Mouse (Mus musculus): Measurements from ENCODE around the gene Ppp1r14a.

The Ppp1r14a gene

GRCm38 (mm10) chr7:29288942-29289638, at the start of gene Ppp1r14a:
TSS of gene Ppp1r14a (plus strand) at chr7:29289308.
- peak; percentile 83 to 85 for DNase-seq

- DNase-seq: peak; percentile 36 to 46
These were observed 44.2 kb upstream of the Ppp1r14a start for GRCm38 (mm10) chr7:29244732-29245416.

GRCm38 (mm10) chr7:29246015-29246414, 43.1 kb upstream of the Ppp1r14a start:
- DNase-seq: no peak

- DNase-seq: no peak
These were observed 42.3 kb upstream of the Ppp1r14a start for GRCm38 (mm10) chr7:29246619-29247313.

GRCm38 (mm10) chr7:29247314-29247700, 41.8 kb upstream of the Ppp1r14a start:
- DNase-seq: peak; percentile 83 to 87

DNA sequence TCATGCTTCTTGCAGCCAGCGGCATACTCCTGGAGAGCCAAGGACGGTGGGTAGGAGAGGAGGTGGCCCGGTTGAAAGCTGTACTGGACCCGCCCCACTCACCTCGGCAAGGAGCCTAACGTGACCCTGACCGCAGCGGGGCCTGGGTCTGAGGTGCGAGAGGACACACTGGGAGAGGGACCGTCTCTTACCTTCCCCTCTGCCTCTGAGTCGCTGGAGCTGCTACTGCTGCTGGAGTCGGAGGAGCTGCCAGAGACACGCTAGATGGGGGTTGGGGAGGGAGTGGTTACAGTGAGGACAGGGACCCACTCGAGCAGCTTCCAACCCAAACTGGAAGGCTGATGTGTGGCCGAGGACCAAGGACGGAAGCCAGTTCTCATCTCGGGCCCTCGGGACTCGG, 41.4 kb upstream of the Ppp1r14a start:
- peak in 1 of 2 experiments; percentile 43 for DNase-seq

DNA sequence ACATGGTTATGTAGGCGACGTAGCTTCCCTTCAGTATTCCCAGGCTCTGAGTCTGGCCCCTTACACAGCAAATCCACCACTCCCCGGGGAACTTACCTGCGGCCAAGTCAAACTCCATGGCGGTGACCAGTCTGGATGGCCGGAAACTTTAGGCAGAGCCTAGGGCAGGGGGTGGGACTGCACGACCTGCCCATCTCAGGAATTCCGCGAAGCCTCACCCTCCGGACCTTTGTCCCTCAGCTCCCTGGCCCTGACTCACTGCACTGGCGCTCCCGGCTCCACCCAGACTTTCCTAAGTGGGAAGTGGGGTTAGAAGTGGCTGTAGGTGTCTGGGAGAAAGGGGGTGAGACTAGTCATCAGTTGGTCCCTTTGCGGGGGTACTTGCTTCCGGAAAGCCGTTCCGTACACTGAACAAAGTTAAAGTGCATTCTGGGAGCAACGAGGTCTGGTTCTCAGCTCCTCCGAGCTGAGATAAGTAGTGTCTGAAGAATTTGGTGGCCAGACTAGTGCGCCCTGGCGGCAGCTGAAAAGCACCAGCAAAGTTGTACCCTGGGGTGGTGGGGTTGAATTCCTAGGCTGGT, 40.8 kb upstream of the Ppp1r14a start, which contains the start of gene 2200002D01Rik:
Gene 2200002D01Rik, minus strand, starts transcription at position 206 of the 581 bp plus-strand sequence.
- peak; percentile 49 to 51 for DNase-seq

GRCm38 (mm10) chr7:29251166-29251565, 37.9 kb upstream of the Ppp1r14a start:
- peak; percentile 60 to 74 for DNase-seq

DNA sequence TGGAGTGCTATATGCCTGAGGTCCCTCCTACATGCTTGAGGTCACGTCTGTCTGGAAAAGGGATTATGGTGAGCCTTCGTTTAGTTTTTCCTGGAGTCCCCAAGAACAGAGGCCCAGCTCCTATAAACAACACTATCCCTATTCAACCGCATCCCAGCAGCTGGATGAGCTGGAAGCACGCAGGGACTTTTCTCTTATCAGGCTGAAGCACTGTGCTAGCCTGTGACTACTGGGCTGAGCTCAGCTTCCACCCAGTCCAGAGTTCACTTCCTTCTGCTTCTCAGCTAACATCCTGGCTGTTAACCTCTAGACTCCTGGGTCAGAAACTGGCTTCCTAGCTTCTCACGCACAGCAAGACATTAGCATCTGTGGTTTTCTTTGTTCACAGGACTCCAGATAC, 35.3 kb upstream of the Ppp1r14a start:
- no peak for DNase-seq

DNA sequence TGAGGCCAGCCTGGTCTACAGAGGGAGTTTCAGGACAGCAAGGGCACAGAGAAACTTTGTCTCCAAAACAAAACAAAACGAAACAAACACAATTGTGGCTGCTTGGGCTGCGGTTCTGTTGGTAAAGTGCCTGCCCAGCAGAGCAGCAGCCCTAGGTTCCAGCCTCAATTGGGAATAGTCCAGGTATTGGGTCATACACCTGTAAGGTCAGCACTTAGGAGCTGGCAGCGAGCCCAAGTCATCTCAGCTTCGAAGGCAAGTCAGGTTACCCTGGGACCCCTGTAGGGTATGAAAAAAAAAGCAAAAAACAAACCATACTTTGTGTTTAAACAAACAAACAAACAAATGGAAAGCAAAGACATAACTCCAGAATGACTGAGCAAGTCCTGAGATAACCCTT, 33.2 kb upstream of the Ppp1r14a start:
- no peak for DNase-seq

- DNase-seq: no peak
These were observed 31.7 kb upstream of the Ppp1r14a start for GRCm38 (mm10) chr7:29257368-29257767.

GRCm38 (mm10) chr7:29259781-29260730, 29.1 kb upstream of the Ppp1r14a start:
- peak; percentile 35 to 57 for DNase-seq

DNA sequence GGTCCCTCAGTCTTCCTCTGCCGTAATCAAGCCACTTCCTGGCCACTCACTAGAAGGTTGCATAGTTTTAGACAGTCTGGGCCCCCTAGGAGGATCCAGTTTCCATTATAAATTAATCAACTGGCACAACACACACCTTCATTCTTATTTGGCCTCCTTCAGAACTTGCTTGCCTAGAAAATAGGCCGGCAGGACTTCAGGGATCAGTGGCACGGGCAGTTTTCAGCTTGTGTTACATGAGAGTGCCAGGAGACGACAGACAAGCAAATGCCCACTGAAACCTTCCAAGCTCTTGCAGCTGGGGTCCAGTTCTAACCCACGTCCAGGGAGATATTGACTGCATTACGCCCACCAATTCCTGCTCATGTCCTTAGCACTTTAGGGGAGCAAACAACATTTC, 27.0 kb upstream of the Ppp1r14a start:
- no peak for DNase-seq

DNA sequence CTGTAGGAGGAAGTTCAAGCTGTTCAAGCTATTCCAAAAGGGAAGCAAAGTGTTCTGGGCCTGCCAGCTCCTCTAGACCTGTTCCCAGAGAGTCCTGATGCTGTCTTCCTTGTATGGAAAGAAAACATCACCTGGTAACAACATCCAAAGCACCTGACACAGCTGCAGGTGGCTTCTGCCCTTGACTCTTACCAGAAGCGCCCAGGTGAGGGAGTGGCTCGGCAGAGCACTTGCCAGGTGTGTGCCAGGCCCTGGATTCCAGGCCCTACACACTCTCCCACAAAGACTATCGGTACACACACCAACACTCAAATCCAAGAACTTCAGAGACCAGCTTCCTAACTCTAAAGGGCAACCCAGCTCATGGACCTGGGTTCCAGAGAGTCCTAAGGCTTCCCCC, 25.3 kb upstream of the Ppp1r14a start:
- no peak for DNase-seq

- no peak for DNase-seq
These were observed 23.5 kb upstream of the Ppp1r14a start for GRCm38 (mm10) chr7:29265636-29266035.

DNA sequence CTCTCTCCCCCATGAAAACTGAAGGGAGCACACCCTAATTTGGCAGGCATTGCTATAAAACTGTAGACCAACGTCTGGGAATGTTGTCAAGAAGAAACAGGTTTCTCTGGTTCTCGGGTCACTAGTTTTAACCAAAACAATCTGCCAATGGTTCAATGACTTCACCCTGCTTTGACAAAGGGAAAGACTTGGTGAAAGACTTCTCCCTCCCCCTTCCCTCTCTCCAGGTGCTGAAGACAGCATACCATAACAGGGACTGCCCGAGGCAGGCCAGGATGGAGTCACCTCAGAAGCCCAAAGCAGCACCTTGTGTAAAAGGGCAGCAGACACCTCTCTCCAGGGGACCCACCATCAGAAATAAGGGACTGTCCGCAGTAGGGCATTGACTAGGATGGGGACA, 22.2 kb upstream of the Ppp1r14a start:
- no peak for DNase-seq

- no peak for DNase-seq
These were observed 18.7 kb upstream of the Ppp1r14a start for GRCm38 (mm10) chr7:29270445-29270844.

- no peak for DNase-seq
These were observed 17.2 kb upstream of the Ppp1r14a start for GRCm38 (mm10) chr7:29271687-29272465.

- no peak for DNase-seq
These were observed 12.4 kb upstream of the Ppp1r14a start for GRCm38 (mm10) chr7:29276715-29277114.

GRCm38 (mm10) chr7:29277510-29277909, 11.6 kb upstream of the Ppp1r14a start:
- no peak for DNase-seq

- peak; percentile 29 to 49 for DNase-seq
These were observed 9.8 kb upstream of the Ppp1r14a start for GRCm38 (mm10) chr7:29279261-29279660.

Data from thymus, postnatal 36 days (tissue).